Mouse (Mus musculus) CD4-positive, CD25-positive, alpha-beta regulatory T cell, adult 4 months (primary cell): ENCODE measurements around the gene Grik4. TPM values are rescaled to one million over a fixed set of nuclear protein-coding genes. Genes with fewer than 3 reads are reported as not detected.

ENCODE experiments used
- ATAC-seq: one replicate; pipeline ENCODE4 v1.8.0; 2017
- polyA plus RNA-seq, 2 experiments: library from polyadenylated mRNA; unstranded; fragments of 100-300 nt; shearing (Covaris generic); gene quantifications; one replicate each; pipeline ENCODE4 v1.2.1; 2017

Grik4 gene
- polyA plus RNA-seq, 2 experiments from 2014 or later: not detected

GRCm38 (mm10) chr9:42732731-42733318 lies 211.5 kb downstream of the Grik4 start:
- no peak for ATAC-seq

DNA sequence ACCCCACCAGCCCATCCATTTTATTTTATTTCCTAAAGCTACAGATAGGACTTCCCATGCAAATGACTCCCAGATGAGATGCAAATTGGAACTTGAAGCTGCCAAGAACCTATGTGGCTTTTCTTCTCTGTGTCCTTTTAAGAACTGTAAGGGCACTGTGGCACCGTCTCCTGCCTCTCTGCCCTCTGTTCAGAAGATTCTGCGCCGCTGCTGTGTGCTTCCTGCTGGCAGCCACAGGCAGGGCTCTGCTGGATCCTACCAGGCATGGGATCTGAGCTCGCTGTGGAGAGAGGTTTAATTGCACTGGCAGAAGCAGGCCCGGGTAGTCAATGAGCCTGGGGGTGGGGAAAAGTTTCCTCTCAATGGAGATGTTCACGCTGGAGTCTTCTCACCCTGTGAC lies 215.8 kb downstream of the Grik4 start:
- no peak for ATAC-seq

DNA sequence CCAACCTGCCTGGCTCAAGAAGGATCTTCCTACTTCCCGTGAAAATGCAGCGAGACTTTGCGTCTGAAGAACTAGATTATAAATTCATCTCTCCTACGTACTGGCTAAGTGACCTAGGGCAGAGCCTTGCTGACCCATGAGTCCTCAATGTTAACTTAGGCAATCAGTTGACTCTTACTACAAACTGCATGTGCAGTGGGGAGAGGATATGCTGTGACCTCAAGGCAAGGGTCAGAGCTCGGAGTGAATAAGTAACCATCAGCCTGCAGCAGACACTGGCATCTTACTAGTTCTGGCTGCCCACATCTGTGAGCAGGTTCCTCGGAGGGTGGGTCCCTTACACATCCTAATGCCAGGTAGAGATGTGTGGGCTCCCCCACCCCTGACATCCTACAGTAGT lies 216.6 kb downstream of the Grik4 start:
- no peak for ATAC-seq

- ATAC-seq: no peak
Observed at GRCm38 (mm10) chr9:42727186-42727585, 217.1 kb downstream of the Grik4 start.

- ATAC-seq: no peak
Observed at GRCm38 (mm10) chr9:42724099-42724498, 220.2 kb downstream of the Grik4 start.

DNA sequence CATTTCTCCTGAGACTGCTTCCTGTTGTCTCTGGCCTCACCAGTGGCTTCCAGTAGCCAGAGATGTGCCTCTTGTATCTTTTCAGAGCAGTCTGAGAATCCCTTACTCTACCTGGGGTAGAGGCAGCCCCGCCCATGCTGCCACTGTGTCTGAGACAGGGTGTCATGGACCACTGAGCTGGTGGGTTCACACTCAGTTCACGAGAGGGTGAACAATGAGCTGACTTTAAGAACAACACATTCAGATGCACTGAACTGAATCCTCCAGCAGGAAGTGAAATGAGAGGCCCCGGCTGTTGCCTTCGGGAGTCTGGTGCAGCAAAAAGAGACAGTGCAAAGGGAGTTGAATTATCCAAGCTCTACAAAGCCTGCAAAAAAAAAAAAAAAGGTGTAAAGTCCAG lies 221.8 kb downstream of the Grik4 start:
- no peak for ATAC-seq

GRCm38 (mm10) chr9:42721718-42722117 lies 222.6 kb downstream of the Grik4 start:
- no peak for ATAC-seq

DNA sequence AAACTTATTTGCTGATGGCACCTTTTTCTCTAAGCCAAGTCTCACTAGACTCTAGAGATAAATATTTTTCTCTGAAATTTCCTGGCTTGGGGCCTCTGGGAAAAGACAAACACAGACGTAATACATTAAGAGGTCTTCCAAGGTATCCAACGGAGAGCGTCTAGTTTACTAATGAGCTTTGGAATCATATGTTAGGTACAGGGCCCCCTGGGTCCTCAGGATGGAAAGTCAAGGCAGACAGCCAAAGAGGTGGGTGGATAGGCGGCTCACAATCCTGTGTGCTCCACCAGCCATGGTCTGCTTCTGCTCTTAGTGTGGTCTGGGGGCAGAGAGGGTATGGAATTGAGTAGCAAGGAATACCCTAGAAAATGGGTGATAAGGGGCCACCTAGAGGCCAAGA lies 223.1 kb downstream of the Grik4 start:
- ATAC-seq: no peak

DNA sequence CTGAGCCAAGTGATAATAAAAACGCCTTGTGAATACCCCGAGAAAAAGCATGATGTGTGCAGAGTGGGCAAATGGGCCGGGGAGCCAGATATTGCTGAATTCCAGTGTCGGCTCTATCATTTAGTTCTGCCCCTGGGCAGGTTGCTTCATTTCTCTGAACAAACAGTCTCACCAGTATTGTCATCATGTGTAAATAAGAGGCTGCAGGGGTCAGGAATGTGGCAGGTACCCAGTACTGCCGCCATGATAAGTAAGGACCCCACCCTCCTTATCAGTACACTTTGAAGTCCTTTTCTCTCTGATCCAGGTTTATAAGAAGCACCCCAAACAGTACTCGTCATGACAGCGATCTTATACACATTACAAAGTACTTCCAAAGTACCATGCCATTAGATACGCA lies 230.4 kb downstream of the Grik4 start:
- no peak for ATAC-seq

DNA sequence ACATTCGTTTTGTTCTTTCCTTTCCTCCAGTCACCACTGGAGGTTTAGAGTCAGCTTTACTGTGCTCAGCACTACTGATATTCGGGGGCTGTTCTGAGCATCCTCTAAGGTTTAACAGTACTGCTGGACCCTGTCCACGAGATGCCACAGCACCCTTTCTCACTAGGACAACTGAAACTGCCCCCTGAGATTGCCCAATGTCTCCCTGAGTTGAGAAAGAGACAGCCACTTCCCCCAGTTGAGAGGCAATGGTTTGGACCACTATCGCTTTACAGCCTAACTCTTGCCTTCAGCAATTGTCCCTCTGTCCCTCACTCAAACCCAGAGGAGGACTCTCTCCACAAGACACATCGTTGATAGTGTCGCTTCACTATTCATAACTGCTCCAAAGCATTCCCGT lies 238.4 kb downstream of the Grik4 start:
- no peak for ATAC-seq

DNA sequence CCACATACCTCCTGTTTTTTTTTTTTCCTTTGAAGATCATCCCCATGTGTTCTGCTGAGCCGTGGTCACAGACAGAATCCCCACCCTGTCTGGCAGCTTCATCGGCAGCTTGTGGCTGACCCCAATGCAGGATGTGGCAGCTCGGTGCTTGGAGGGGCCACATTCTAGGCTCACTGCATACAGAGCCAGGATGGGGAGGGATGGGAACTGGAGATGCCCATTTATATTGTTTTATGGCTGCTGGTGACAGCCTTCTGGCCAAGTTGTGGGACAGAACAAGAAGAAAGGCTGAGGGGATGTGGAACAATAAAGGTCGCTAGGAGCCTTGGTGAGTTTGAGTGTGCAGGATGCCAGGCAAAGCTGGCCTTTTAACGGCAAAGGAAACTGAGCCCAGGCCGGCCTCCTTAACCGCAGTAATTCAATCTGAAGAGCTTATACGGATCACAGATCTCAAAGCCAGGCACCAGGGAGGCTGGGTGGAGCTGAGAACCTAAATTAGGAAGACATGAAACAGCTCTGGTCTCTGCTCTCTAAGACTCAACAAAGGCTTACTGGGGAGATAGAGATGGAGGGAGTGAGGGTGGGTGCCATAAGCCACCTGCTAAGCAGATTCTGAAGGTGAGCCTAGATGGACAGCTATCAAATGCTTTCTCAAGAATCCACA lies 241.0 kb downstream of the Grik4 start:
- no peak for ATAC-seq

GRCm38 (mm10) chr9:42702231-42703132 lies 241.8 kb downstream of the Grik4 start:
- ATAC-seq: no peak

GRCm38 (mm10) chr9:42701729-42702128 lies 242.6 kb downstream of the Grik4 start:
- ATAC-seq: no peak

DNA sequence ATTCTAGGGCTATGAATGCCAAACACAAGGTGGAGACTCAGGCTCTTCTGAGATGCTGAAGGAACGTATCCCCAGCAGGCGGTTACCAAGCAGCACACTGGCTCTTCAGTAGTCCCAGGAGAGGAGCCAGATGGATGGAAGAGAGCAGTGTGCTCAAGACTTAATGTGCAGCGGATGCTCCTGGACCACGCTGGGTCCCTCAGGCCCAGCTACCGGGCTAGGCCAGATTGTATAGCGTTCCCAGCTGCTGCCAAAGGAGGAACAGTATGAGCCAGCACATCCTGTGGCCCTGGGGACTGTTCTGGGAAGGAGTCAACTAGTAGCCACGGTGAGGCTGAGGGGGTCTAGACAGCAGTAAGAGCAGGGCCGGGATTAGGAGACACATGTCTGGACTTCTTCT lies 251.3 kb downstream of the Grik4 start:
- ATAC-seq: no peak

GRCm38 (mm10) chr9:42688143-42688542 lies 256.1 kb downstream of the Grik4 start:
- no peak for ATAC-seq

DNA sequence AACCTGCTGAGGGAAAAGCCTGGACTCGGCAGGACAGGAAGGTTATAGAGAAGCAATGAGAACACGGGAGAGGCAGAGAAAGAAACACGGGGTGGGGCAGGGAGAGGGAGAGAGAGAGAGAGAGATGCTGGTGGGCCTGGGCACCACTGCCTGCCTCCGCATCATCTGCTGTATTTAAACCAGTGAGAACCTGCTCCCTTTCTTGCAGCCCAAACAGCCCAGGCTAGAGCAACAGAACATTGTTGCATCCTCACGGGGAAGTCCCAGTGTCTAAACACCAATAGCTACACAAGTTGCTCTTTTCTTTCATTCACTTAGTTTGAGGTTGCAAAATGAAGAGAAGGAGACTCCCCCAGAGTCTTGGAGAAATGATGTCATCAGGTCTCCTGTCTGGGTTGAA lies 258.2 kb downstream of the Grik4 start:
- no peak for ATAC-seq

GRCm38 (mm10) chr9:42674017-42674412 lies 270.3 kb downstream of the Grik4 start:
- no peak for ATAC-seq

DNA sequence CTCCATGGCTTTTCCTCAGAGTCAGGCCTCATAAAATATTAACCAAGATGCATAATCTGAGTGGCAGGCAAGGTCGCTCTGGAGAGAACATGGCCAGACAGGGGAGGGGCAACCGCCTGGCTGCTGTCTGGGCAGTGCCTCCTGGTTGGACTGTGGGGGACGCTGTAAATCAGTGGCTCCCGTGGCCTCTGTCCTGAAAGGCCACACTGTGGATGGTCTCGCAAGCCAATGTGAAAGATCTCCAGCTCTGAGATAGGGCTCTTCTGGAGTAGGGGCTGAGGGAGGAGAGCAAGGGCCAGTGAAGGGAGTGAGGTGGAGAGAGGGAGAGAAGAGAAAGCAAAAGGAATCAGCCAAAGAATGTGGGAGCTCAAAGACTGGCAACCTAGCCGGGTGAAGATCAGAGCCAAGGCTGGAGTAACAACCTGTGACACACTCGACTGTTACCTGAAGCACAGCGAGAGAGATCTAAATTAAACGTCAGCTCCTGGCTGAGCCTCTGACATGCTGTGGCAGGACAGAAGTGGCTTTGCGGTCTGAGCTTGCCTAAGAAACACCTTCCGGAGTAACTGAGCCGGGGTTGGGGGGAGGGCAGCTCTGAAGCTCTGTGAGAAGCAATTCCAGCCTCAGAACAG lies 270.8 kb downstream of the Grik4 start:
- ATAC-seq: no peak

DNA sequence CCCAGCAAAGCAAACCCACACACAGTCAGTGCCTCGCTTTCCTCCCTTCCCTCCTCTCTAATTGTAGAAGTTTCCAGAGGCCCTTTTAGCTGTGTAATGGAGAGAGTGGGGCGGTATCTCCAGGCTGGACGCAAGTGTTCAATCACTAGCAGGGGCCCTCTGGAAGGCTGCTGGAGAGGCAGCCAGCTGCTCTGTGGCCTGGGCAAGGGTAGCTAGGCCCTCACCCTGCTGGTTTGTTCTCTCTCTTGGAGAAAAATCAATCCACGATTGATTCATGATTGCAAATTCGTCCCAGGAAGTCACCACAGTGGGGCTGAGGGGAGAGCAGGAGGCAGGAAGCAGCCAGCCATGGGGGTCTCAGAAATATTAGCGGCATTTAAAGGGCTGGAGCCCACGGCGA lies 271.3 kb downstream of the Grik4 start:
- no peak for ATAC-seq

DNA sequence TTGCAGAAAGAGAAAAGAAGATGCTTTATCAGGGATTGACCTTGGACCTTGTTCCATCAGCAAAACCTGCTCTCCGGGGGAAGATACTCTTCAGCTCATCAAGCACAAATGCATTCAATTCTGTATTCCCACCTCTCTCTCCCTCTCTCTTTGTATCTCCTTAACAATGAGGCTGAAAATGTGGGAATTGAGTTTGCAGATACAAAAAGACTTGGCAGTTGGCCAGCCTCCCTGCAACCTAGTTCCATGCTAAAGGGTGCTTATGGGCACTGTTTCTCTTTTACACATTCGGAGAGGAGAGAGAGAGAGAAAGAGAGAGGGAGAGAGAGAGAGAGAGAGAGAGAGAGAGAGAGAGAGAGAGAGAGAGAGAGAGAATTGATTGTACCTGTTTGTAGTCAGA lies 273.7 kb downstream of the Grik4 start:
- no peak for ATAC-seq

DNA sequence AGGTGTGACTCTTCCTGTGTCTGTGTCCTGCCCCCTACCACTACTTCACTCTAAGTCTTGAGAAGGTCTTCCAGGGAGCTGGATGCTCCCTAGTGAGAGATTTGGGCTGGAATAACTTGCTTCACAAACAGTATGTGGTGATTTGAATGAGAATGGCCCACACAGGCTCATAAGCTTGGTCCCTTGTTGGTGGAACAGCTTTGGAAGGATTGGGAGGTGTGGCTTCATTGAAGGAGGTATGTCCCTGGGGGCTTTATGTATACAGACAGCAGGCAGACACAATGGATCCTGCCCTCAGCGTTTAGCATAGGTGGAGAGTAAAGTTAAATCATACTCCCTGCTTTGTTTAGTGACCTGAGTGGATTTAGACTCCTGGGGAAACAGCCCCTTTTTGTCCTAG lies 282.8 kb downstream of the Grik4 start:
- no peak for ATAC-seq

DNA sequence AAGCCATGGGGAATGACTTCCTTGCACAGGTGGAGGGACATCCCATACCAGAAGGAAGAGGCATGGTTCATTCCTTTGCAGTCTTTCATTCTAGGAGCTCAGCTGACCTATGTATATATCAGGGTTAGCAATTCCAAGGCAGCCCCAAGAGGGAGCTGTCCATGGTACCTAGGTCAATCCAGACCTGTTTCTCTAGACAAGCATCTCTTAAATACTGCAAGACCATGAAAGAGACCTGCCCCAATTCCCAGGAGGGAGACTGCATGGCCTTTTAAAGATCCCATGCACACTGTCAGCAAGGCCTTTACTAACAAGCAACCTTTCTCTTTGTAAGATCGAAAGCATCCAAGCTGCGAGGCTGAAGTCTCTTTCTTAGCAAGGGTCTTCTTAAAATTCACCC lies 291.5 kb downstream of the Grik4 start:
- no peak for ATAC-seq

DNA sequence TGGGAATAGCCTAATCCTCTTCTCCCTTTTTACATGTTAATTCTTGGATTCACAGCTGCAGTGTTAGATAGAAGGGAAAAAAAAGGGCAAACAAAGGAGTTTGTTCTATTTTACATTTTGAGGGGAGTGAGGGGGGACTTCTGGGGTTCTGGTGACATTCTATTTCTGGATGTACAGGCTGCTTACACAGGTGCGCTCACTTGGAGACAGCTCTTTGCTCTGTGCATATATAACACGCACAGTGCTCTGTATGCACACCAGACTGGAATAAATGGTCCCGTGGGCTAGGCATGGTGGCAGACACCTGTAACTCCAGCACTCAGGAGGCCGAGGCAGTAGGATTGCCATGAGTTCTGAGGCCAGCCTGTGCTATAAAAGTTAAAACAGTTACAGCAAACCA lies 292.0 kb downstream of the Grik4 start:
- no peak for ATAC-seq
